Mouse (Mus musculus) bone marrow macrophage, adult 2 months (primary cell): ENCODE data around the gene Xirp2.

Experiments used
- CTCF ChIP-seq: IDR thresholded peaks from 2 replicates; pipeline ENCODE4 v1.5.1; 2012; ENCODE audit warnings: low read depth, mild to moderate bottlenecking, low read length, moderate library complexity
- POLR2A ChIP-seq: IDR thresholded peaks from 2 replicates; pipeline ENCODE4 v1.6.1; 2012; ENCODE audit warnings: mild to moderate bottlenecking, low read depth, low read length, borderline replicate concordance

GRCm38 (mm10) chr2:67446772-67447171 lies 970 bp downstream of the Xirp2 start:
- no peak for TF ChIP-seq CTCF
- no peak for TF ChIP-seq POLR2A
